Mouse (Mus musculus) lung, postnatal 0 days (tissue): ENCODE measurements at regions not wholly inside any gene's neighbourhood (a gene's known extent, or its start where the extent isn't known, plus 50 kb on each side); places are given as distances from the start of the nearest gene placed in this dataset.

ENCODE experiments used
- ATAC-seq: fragments of 200-750 bp; cut with Nextera tagmentation; 2 replicates; pipeline ENCODE4 v1.8.0; 2017; ENCODE audit warnings: moderate library complexity
- DNase-seq: peaks from one replicate; pipeline ENCODE4 v3.0.0-alpha.2; 2016; ENCODE audit warnings: low spot score
- H3K27ac ChIP-seq: fragments of 300-500 bp; sonication (generic); 2 replicates; pipeline ENCODE4 v1.5.1; 2014; ENCODE audit warnings: antibody characterized with exemption, mild to moderate bottlenecking, low read length, mixed read lengths
- H3K27me3 ChIP-seq: fragments of 300-500 bp; sonication (generic); replicated peaks from 2 replicates; pipeline ENCODE4 v1.6.1; 2014; ENCODE audit warnings: low read length, mixed read lengths; ENCODE audit not compliant: insufficient read depth
- H3K36me3 ChIP-seq: fragments of 300-500 bp; sonication (generic); 2 replicates; pipeline ENCODE4 v1.6.1; 2014; ENCODE audit warnings: low read length, mixed read lengths; ENCODE audit not compliant: insufficient read depth
- H3K4me1 ChIP-seq: fragments of 300-500 bp; sonication (generic); 2 replicates; pipeline ENCODE4 v1.6.1; 2014; ENCODE audit warnings: antibody characterized with exemption, low read depth, low read length, mixed read lengths; ENCODE audit not compliant: insufficient read depth
- H3K4me2 ChIP-seq: fragments of 300-500 bp; sonication (generic); replicated peaks from 2 replicates; pipeline ENCODE4 v1.6.1; 2014; ENCODE audit warnings: low read depth, mild to moderate bottlenecking, low read length, moderate library complexity, mixed read lengths
- H3K4me3 ChIP-seq: fragments of 300-500 bp; sonication (generic); 2 replicates; pipeline ENCODE4 v1.5.1; 2014; ENCODE audit warnings: low read depth, low read length
- H3K9ac ChIP-seq: fragments of 300-500 bp; sonication (generic); replicated peaks from 2 replicates; pipeline ENCODE4 v1.6.1; 2014; ENCODE audit warnings: low read depth, mild to moderate bottlenecking
- H3K9me3 ChIP-seq: fragments of 300-500 bp; sonication (generic); 2 replicates; pipeline ENCODE4 v1.6.1; 2016; ENCODE audit warnings: low read length, mixed read lengths
- CTCF ChIP-seq: IDR thresholded peaks from 2 replicates; pipeline ENCODE4 v1.5.1; 2016; ENCODE audit warnings: antibody characterized with exemption, mild to moderate bottlenecking
- EP300 ChIP-seq: IDR thresholded peaks from 2 replicates; pipeline ENCODE4 v1.6.1; 2016; ENCODE audit warnings: antibody characterized with exemption, mild to moderate bottlenecking, control low read depth
- WGBS: fragments of 180-500 bp; shearing (Covaris S2); extraction: QIAGEN DNeasy Blood & Tissue Kit; methylation state at CpG from one replicate; pipeline ENCODE4 v1.1.7; 2014; 5-methylcytosine and 5-hydroxymethylcytosine counted together

DNA sequence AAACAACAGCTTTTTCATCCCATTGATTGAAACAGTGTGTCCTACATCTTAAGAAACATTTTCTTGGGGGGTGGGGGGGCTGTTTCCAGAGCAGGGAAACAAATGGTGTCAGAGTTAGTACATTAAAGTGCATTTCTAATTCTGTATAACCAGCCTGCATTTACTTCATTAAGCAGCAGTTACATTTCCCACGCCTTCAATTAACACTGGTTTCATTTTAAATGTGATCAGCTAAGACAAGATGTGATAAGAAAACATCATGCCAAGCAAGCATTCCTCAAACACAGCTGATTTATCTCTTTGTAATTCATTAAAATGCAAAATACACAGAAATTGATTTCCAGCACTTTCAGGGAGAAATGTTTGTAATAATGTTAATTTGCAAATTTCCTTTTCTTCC lies 122.0 kb downstream of the Olfr1505 start:
- H3K36me3 ChIP-seq, result no peaks in the 10 kb centered on the region
- ATAC-seq (no peak), DNase-seq (no peak)
- WGBS, result 68% methylated on average over 1 of the region's 1 CpGs
- no peaks in the 10 kb centered on the region for H3K27me3 ChIP-seq
- no peaks in the 10 kb centered on the region for H3K4me1 ChIP-seq
- no peak overlapping the region for H3K9ac ChIP-seq
- no peak overlapping the region for H3K4me2 ChIP-seq
- no peaks in the 10 kb centered on the region for H3K9me3 ChIP-seq
- H3K4me3 ChIP-seq, result no peak overlapping the region
- H3K27ac ChIP-seq, result no peak overlapping the region
- TF ChIP-seq CTCF (no peak), EP300 (no peak)

DNA sequence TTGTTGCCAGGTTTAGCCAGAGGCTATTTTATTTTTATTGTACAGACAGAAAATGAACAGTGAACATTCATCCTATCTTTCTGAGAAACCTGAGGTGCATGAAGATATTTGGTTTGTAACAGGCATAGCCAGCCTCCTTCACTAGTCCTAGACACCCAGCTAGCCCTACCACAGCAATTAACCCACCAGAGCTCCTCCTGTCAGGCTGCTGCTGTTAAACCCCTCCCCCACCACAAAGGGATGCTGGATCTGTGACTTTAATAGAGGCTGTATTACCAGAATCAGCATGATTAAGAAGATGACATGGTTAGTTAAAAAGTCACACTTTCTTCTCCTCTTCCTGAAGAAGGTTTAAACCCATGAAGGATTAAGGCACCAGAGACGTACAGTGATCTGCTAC lies 122.5 kb downstream of the Olfr1505 start:
- DNase-seq, result no peak
- H3K4me3 ChIP-seq, result no peak overlapping the region
- H3K27me3 ChIP-seq, result no peaks in the 10 kb centered on the region
- TF ChIP-seq EP300 (no peak), CTCF (no peak)
- no peaks in the 10 kb centered on the region for H3K4me1 ChIP-seq
- no peak overlapping the region for H3K4me2 ChIP-seq
- no peaks in the 10 kb centered on the region for H3K36me3 ChIP-seq
- WGBS, result 57% methylated on average over 1 of the region's 1 CpGs
- no peak overlapping the region for H3K27ac ChIP-seq
- no peak for ATAC-seq
- H3K9ac ChIP-seq, result no peak overlapping the region
- H3K9me3 ChIP-seq, result no peaks in the 10 kb centered on the region

DNA sequence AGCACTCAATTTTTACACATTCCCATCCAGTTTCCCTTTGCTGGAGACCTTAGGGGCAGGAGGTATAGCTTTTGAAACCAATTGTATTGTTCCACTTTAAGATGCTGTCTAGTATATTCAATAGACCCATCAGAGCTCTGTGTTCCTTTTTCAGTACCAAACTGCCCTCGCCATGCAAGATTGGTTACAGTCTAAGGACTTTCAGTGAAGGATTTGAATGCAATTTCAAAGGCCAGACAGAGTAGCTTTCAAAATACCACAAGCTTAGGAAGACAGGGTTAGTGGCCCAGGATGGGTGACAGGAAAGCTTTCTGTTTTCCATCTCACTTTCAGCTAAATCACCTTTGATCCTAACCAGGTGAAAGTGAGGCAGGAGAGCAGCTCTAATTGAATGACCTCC lies 123.4 kb downstream of the Olfr1505 start:
- Histone ChIP-seq H3K9ac (no peak overlapping the region), H3K9me3 (no peaks in the 10 kb centered on the region), H3K27ac (no peak overlapping the region), H3K36me3 (no peaks in the 10 kb centered on the region), H3K27me3 (no peaks in the 10 kb centered on the region), H3K4me1 (no peaks in the 10 kb centered on the region), H3K4me2 (no peak overlapping the region), H3K4me3 (no peak overlapping the region)
- WGBS, result 63% methylated on average over 1 of the region's 1 CpGs
- no peak for DNase-seq
- no peak for ATAC-seq
- no peak for TF ChIP-seq EP300

DNA sequence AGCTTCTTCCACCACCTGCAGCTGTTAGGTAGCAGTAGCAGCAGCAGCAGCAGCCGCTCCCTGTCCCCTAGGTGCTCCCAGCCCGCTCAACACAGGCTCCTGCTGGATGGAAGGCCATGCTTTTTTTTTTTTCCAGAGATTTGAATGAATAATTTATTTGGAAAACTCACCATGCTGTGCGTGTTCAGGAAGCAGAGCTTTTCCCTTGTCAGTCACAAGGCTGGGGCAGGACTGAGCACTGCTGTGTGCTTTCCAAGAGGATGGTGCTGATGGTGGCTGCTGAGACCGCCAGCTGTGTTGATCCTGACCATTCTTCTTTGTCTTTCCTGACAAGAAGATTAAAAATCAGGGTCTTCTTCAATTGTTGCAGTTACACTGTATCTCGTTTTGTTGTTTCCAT lies 129.4 kb downstream of the Olfr1505 start:
- ATAC-seq, result no peak
- no peak for TF ChIP-seq CTCF
- TF ChIP-seq EP300, result no peak
- H3K9ac ChIP-seq, result no peak overlapping the region
- 50% methylated on average over 5 of the region's 5 CpGs for WGBS
- DNase-seq, result no peak
- no peak overlapping the region for H3K4me2 ChIP-seq
- H3K4me3 ChIP-seq, result no peak overlapping the region
- H3K4me1 ChIP-seq, result no peaks in the 10 kb centered on the region
- no peak overlapping the region for H3K27ac ChIP-seq
- H3K9me3 ChIP-seq, result no peaks in the 10 kb centered on the region
- no peaks in the 10 kb centered on the region for H3K27me3 ChIP-seq
- no peaks in the 10 kb centered on the region for H3K36me3 ChIP-seq

DNA sequence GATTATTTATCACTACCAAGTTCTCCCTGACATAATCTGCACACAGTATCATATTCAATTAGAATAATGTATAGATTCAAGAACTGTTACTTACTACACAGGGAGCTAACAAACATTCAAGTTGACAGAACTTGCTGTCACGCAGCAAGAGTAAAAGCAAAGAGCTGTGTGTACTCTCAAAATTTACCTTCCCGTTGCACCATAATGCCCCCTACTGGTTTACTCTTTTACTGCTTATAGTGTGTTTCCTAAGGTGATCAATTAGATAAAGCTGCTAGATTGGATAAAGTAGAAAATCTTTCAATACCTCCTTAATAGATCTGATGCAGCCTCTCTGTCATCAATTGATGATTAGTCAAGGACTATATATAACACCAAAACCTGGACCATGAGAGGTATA lies 132.1 kb downstream of the Olfr1505 start:
- H3K9ac ChIP-seq, result no peak overlapping the region
- H3K4me3 ChIP-seq, result no peak overlapping the region
- no peak for DNase-seq
- no peaks in the 10 kb centered on the region for H3K9me3 ChIP-seq
- 50% methylated on average over 2 of the region's 2 CpGs for WGBS
- no peak for ATAC-seq
- H3K27ac ChIP-seq, result no peak overlapping the region
- H3K27me3 ChIP-seq, result no peaks in the 10 kb centered on the region
- H3K36me3 ChIP-seq, result no peaks in the 10 kb centered on the region
- no peak overlapping the region for H3K4me2 ChIP-seq
- H3K4me1 ChIP-seq, result no peaks in the 10 kb centered on the region
- TF ChIP-seq EP300, result no peak

DNA sequence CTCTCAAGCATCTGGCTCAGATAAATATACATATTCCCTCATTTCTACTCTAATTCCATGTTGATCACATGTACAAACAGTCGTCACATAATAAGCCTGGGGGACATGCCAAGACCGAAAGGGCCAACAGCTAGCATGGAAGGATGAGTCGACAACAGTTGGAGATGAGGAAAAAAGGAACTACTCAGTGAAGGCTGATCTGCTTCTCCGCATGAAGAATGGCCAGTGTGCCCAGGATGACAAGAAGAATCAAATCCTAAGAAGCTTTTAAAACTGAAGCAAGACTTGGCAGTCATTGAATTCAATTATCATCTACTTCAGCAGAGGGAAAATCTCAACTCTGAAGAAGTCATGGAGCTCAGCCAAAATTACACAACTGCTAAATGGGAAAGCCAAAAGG lies 138.7 kb downstream of the Olfr1505 start:
- Histone ChIP-seq H3K4me1 (no peaks in the 10 kb centered on the region), H3K4me3 (no peak overlapping the region), H3K9me3 (no peaks in the 10 kb centered on the region), H3K36me3 (no peaks in the 10 kb centered on the region), H3K27me3 (no peaks in the 10 kb centered on the region), H3K9ac (no peak overlapping the region), H3K27ac (no peak overlapping the region), H3K4me2 (no peak overlapping the region)
- DNase-seq (peak; percentile 66), ATAC-seq (peak; percentile 59; the same call in 1 of the 2 replicates)
- TF ChIP-seq EP300 (no peak), CTCF (no peak)
- WGBS, result 64% methylated on average over 4 of the region's 4 CpGs

DNA sequence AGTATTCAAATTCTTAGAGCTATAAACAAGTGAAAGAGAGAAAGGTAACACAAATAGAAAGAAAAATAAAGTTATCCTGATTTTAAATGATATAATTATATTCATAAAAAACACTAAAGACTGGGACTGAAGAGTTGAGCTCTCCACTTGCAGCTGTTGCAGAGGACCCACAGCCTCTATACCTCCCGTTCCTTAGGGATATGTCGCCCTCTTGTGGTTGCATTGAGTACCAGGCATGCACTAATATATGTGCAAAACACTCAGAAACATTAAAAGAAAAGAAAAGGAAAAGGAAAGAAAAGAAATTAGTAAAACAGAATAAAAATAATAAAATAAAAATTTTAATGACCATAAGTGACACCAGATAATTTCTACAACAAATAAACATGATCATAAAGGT lies 167.2 kb downstream of the Olfr1505 start:
- Histone ChIP-seq H3K27ac (no peak overlapping the region), H3K36me3 (no peaks in the 10 kb centered on the region), H3K27me3 (no peaks in the 10 kb centered on the region), H3K9ac (no peak overlapping the region), H3K4me2 (no peak overlapping the region), H3K4me3 (no peak overlapping the region), H3K9me3 (no peaks in the 10 kb centered on the region), H3K4me1 (no peaks in the 10 kb centered on the region)
- TF ChIP-seq CTCF (peak; percentile 66), EP300 (no peak)
- WGBS, result 8% methylated on average over 2 of the region's 2 CpGs
- no peak for ATAC-seq
- peak; percentile 45 for DNase-seq
